Mouse (Mus musculus) G1E-ER4 (cell line): ENCODE measurements around the gene Zfp628. TPM values are rescaled to one million over a fixed set of nuclear protein-coding genes. Genes with fewer than 3 reads are reported as not detected.

ENCODE experiments used
- GATA1 ChIP-seq: IDR thresholded peaks from one replicate; pipeline ENCODE4 v1.8.0; 2012; ENCODE audit warnings: low read length, inconsistent platforms
- polyA plus RNA-seq: library from polyadenylated mRNA; stranded (reverse); fragments of >175 nt; gene quantifications from 2 replicates; pipeline ENCODE4 v1.2.3, GENCODE M21; 2012

Gene Zfp628
- polyA plus RNA-seq, 1 experiment, result 57.2 TPM

GRCm38 (mm10) chr7:4950561-4951342 lies 35.7 kb downstream of the Zfp628 start:
- TF ChIP-seq GATA1, result no peak

GRCm38 (mm10) chr7:4953815-4954445 lies 38.9 kb downstream of the Zfp628 start:
- no peak for TF ChIP-seq GATA1

DNA sequence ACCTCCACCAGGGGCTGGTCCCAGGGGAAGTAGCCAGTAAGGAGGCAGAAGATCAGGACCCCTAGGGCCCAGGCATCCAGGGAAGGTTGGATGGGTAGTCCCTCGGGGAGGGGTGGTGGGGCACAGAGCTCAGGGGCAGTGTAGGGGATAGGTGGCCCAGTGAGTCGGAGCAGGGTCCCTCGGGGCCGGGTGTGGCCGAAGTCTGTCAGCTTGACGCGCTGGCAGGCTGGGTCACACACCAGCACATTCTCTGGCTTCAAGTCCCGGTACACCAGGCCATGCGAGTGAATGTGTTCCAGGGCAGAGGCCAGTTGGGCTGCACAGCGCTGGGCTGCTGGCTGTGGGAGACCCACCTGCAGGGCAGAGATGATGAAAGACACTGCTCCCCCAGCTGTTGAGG lies 42.3 kb downstream of the Zfp628 start:
- TF ChIP-seq GATA1, result no peak

GRCm38 (mm10) chr7:4963527-4963926 lies 48.5 kb downstream of the Zfp628 start:
- TF ChIP-seq GATA1, result no peak

- no peak for TF ChIP-seq GATA1
Observed at GRCm38 (mm10) chr7:4964272-4964671, 49.3 kb downstream of the Zfp628 start, which contains the start of gene Sbk2. Gene Sbk2, minus strand, starts transcription at chr7:4964406.

- no peak for TF ChIP-seq GATA1
Observed at GRCm38 (mm10) chr7:4964988-4965387, 50.0 kb downstream of the Zfp628 start.

- TF ChIP-seq GATA1, result no peak
Observed at GRCm38 (mm10) chr7:4971068-4971467, 56.1 kb downstream of the Zfp628 start, which contains the start of gene Sbk3. Gene Sbk3, minus strand, starts transcription at chr7:4971168.

Other genes with a start within 250 kb of the Zfp628 start
- 234 and 302 TPM in 2 replicates for gene Hspbp1, start 230.1 kb upstream of the Zfp628 start, polyA plus RNA-seq
- not detected in 2 replicates for gene Brsk1, start 224.6 kb upstream of the Zfp628 start, polyA plus RNA-seq
- 0.04 TPM in 1 of 2 replicates, not detected in the other for gene Tmem150b, start 190.0 kb upstream of the Zfp628 start, polyA plus RNA-seq
- gene Kmt5c, start 175.1 kb upstream of the Zfp628 start, polyA plus RNA-seq, result 474 and 610 TPM in 2 replicates
- 125 and 159 TPM in 2 replicates for gene Cox6b2, start 162.1 kb upstream of the Zfp628 start, polyA plus RNA-seq
- gene Fam71e2, start 143.9 kb upstream of the Zfp628 start, polyA plus RNA-seq, result not detected in 2 replicates
- 0.51 and 0.60 TPM in 2 replicates for gene Il11, start 132.4 kb upstream of the Zfp628 start, polyA plus RNA-seq
- gene Tmem190, start 132.3 kb upstream of the Zfp628 start, polyA plus RNA-seq, result 0.12 TPM in 1 of 2 replicates, not detected in the other
- gene Tmem238, start 125.6 kb upstream of the Zfp628 start, polyA plus RNA-seq, result 128 and 187 TPM in 2 replicates
- 12,006 and 12,218 TPM in 2 replicates for gene Rpl28, start 122.3 kb upstream of the Zfp628 start, polyA plus RNA-seq
- gene Ube2s, start 102.6 kb upstream of the Zfp628 start, polyA plus RNA-seq, result 434 and 528 TPM in 2 replicates
- not detected in 2 replicates for gene Shisa7, start 70.5 kb upstream of the Zfp628 start, polyA plus RNA-seq
- 11.3 and 13.0 TPM in 2 replicates for gene Isoc2b, start 45.0 kb upstream of the Zfp628 start, polyA plus RNA-seq
- 10.8 and 31.1 TPM in 2 replicates for gene Isoc2a, start 38.1 kb upstream of the Zfp628 start, polyA plus RNA-seq
- gene Gm36210, start 8.7 kb upstream of the Zfp628 start, polyA plus RNA-seq, result not detected in 2 replicates
- gene Nat14, start 6.8 kb downstream of the Zfp628 start, polyA plus RNA-seq, result 1.8 TPM in 2 replicates
- gene Ssc5d, start 10.6 kb downstream of the Zfp628 start, polyA plus RNA-seq, result 0.05 TPM in 2 replicates
- gene Sbk2, start 49.2 kb downstream of the Zfp628 start, polyA plus RNA-seq, result not detected in 2 replicates
- not detected in 2 replicates for gene Sbk3, start 56.0 kb downstream of the Zfp628 start, polyA plus RNA-seq
- 0.04 and 0.05 TPM in 2 replicates for gene Zfp579, start 80.9 kb downstream of the Zfp628 start, polyA plus RNA-seq
- 56.5 and 78.4 TPM in 2 replicates for gene Zfp524, start 99.2 kb downstream of the Zfp628 start, polyA plus RNA-seq
- gene Fiz1, start 99.5 kb downstream of the Zfp628 start, polyA plus RNA-seq, result 91.3 and 107 TPM in 2 replicates
- 15.3 TPM in 1 of 2 replicates, not detected in the other for gene Gm44973, start 100.3 kb downstream of the Zfp628 start, polyA plus RNA-seq
- 146 and 194 TPM in 2 replicates for gene Zfp865, start 105.2 kb downstream of the Zfp628 start, polyA plus RNA-seq
- 0.64 and 0.82 TPM in 2 replicates for gene Ccdc106, start 105.3 kb downstream of the Zfp628 start, polyA plus RNA-seq
- gene 4632433K11Rik, start 118.9 kb downstream of the Zfp628 start, polyA plus RNA-seq, result not detected in 2 replicates
- 2.9 and 3.1 TPM in 2 replicates for gene Zfp784, start 123.2 kb downstream of the Zfp628 start, polyA plus RNA-seq
- 0.73 and 0.90 TPM in 2 replicates for gene Zfp580, start 136.3 kb downstream of the Zfp628 start, polyA plus RNA-seq
- gene U2af2, start 146.9 kb downstream of the Zfp628 start, polyA plus RNA-seq, result 496 and 534 TPM in 2 replicates
- 1,467 and 1,596 TPM in 2 replicates for gene Epn1, start 165.0 kb downstream of the Zfp628 start, polyA plus RNA-seq
- gene Rfpl4, start 201.7 kb downstream of the Zfp628 start, polyA plus RNA-seq, result not detected in 2 replicates
- gene Rasl2-9, start 210.7 kb downstream of the Zfp628 start, polyA plus RNA-seq, result 0.44 and 0.48 TPM in 2 replicates
- gene Vmn1r55, start 234.5 kb downstream of the Zfp628 start, polyA plus RNA-seq, result not detected in 2 replicates